Mouse (Mus musculus): ENCODE measurements around the gene Ugcg. TPM values are rescaled to one million over a fixed set of nuclear protein-coding genes. Genes with fewer than 3 reads are reported as not detected.

Gene Ugcg
- polyA plus RNA-seq, 1 experiment = 24.0 TPM

DNA sequence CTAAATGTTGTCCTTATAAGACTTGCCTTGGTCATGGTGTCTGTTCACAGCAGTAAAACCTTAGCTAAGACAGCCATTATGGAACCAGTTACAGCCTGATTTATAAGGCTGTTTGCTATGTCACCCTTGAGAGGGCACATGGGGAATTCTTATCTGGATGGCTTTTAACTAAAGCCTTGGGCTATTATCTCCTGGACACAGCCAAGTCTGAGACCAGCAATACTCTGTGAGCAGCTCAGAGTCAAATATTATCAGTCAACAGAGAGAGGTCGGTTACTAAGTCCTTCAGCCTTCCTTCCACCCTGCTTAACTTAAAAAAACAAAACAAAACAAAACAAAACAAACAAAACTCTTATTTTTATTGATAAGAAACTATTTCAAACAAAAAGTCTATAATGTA lies 58.5 kb downstream of the Ugcg start:
- Histone ChIP-seq H3K27me3 (ENCODE audit: control insufficient read depth, insufficient read depth, insufficient read length) (no peaks in the 10 kb centered on the region), H3K4me2 (ENCODE audit: low read depth) (no peak overlapping the region), H3K36me3 (ENCODE audit: control insufficient read depth, insufficient read depth) (no peaks in the 10 kb centered on the region), H3ac (ENCODE audit: control insufficient read depth, insufficient read length) (no peak overlapping the region), H3K4me3 (no peak overlapping the region), H3K79me2 (ENCODE audit: control insufficient read depth, insufficient read depth) (no peaks in the 10 kb centered on the region)
- TF ChIP-seq REST (IDR thresholded peaks at IDR 0.05; ENCODE audit: insufficient read depth, insufficient read length) = no peak
- TF ChIP-seq E2F4 (IDR thresholded peaks at IDR 0.05; ENCODE audit: insufficient read depth) = no peak
- TF ChIP-seq MAX (IDR thresholded peaks at IDR 0.05; ENCODE audit: low read depth) = no peak
- TF ChIP-seq POLR2A (IDR thresholded peaks at IDR 0.05; ENCODE audit: insufficient read length, low read depth) = no peak
- TF ChIP-seq TCF3 (IDR thresholded peaks at IDR 0.05; ENCODE audit: insufficient read length, low read depth) = no peak
- no peak for TF ChIP-seq USF1 (IDR thresholded peaks at IDR 0.05; ENCODE audit: low read depth)
- no peak for TF ChIP-seq TCF12 (IDR thresholded peaks at IDR 0.05; ENCODE audit: insufficient read depth, poor library complexity, severe bottlenecking)
- TF ChIP-seq MYOG (IDR thresholded peaks at IDR 0.05; ENCODE audit: control insufficient read depth in 1 of 3, insufficient read depth in 1 of 3, insufficient read length in 2 of 3, low read depth in 2 of 3) = no peak
- no peak for TF ChIP-seq POLR2AphosphoS2 (IDR thresholded peaks at IDR 0.05; ENCODE audit: insufficient read length, low read depth)
- no peak for TF ChIP-seq MYOD1 (IDR thresholded peaks at IDR 0.05; ENCODE audit: control insufficient read depth in 1 of 3, insufficient read length in 2 of 3, low read depth in 2 of 3)
- TF ChIP-seq CEBPB (IDR thresholded peaks at IDR 0.05; ENCODE audit: insufficient read depth, poor library complexity, severe bottlenecking) = no peak

DNA sequence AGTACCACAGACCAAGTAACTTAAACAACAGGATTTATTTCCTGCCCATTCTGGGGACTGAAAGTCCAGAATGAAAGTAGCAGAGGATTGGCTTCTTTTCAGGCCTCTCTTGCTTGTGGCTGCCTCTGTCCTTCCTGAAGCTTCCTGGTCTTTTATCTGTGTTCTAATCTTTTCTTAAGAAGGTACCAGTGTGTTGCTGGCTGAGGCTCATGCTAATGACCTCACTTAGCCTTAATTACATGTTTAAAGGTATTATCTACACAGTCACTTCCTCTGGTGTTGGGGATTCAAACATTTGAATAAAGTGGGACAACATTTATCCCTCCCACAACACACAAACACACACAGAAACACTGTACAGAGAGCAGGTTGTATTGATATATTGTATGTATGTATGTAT lies 59.0 kb downstream of the Ugcg start:
- no peak overlapping the region for H3K4me2 ChIP-seq (ENCODE audit: low read depth)
- no peak overlapping the region for H3K4me3 ChIP-seq
- no peaks in the 10 kb centered on the region for H3K36me3 ChIP-seq (ENCODE audit: control insufficient read depth, insufficient read depth)
- no peak for TF ChIP-seq TCF3 (IDR thresholded peaks at IDR 0.05; ENCODE audit: insufficient read length, low read depth)
- TF ChIP-seq MYOD1 (IDR thresholded peaks at IDR 0.05; ENCODE audit: control insufficient read depth in 1 of 3, insufficient read length in 2 of 3, low read depth in 2 of 3) = no peak
- no peak for TF ChIP-seq POLR2AphosphoS2 (IDR thresholded peaks at IDR 0.05; ENCODE audit: insufficient read length, low read depth)
- no peak for TF ChIP-seq POLR2A (IDR thresholded peaks at IDR 0.05; ENCODE audit: insufficient read length, low read depth)
- TF ChIP-seq CEBPB (IDR thresholded peaks at IDR 0.05; ENCODE audit: insufficient read depth, poor library complexity, severe bottlenecking) = no peak
- no peak for TF ChIP-seq SRF (IDR thresholded peaks at IDR 0.05; ENCODE audit: control insufficient read depth, insufficient read length, low read depth)
- no peak for TF ChIP-seq REST (IDR thresholded peaks at IDR 0.05; ENCODE audit: insufficient read depth, insufficient read length)
- no peak for TF ChIP-seq USF1 (IDR thresholded peaks at IDR 0.05; ENCODE audit: low read depth)
- TF ChIP-seq MYOG (IDR thresholded peaks at IDR 0.05; ENCODE audit: control insufficient read depth in 1 of 3, insufficient read depth in 1 of 3, insufficient read length in 2 of 3, low read depth in 2 of 3) = no peak
- TF ChIP-seq MAX (IDR thresholded peaks at IDR 0.05; ENCODE audit: low read depth) = no peak
- no peak for TF ChIP-seq TCF12 (IDR thresholded peaks at IDR 0.05; ENCODE audit: insufficient read depth, poor library complexity, severe bottlenecking)
- TF ChIP-seq E2F4 (IDR thresholded peaks at IDR 0.05; ENCODE audit: insufficient read depth) = no peak
- no peaks in the 10 kb centered on the region for H3K79me2 ChIP-seq (ENCODE audit: control insufficient read depth, insufficient read depth)
- no peaks in the 10 kb centered on the region for H3K27me3 ChIP-seq (ENCODE audit: control insufficient read depth, insufficient read depth, insufficient read length)
- H3ac ChIP-seq (ENCODE audit: control insufficient read depth, insufficient read length) = no peak overlapping the region

DNA sequence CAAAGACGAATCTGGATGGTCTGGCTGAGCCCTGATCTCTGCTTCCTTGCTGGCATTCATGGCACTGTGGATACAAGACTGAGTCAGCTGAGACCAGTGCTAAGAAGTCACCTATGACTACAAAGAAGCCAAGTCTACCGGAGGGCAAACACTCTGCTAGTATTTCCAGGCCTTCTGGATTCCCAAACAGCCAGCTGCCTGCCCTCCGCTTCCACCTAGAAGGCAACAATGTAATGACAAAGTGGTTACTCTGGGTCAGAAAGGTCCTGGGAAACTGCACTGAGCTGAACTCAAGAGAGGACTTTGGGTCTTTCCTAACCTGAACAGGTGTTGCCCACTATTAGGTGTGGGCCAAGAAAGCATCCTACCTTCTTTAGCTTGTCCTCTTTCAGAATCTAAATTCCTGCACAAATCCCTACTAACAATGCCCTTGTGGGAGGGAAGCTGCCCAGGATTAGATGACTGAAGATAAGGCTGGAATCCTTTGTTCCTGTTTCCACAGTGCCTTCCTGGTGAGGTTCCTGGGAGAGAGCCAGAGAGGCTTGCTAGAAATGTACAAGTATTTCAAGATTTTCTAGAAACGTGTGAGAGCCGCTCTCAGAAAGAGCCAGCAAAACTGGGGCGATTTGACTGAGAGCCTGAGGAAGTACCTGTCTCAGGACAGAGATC lies 63.5 kb downstream of the Ugcg start:
- Histone ChIP-seq H3K4me3 (no peak overlapping the region), H3K79me2 (ENCODE audit: control insufficient read depth, insufficient read depth) (no peaks in the 10 kb centered on the region), H3K36me3 (ENCODE audit: control insufficient read depth, insufficient read depth) (no peaks in the 10 kb centered on the region), H3K4me2 (ENCODE audit: low read depth) (no peak overlapping the region), H3ac (ENCODE audit: control insufficient read depth, insufficient read length) (no peak overlapping the region), H3K27me3 (ENCODE audit: control insufficient read depth, insufficient read depth, insufficient read length) (no peaks in the 10 kb centered on the region)
- TF ChIP-seq POLR2A (IDR thresholded peaks at IDR 0.05; ENCODE audit: insufficient read length, low read depth) (no peak), MYOG (IDR thresholded peaks at IDR 0.05; ENCODE audit: control insufficient read depth in 1 of 3, insufficient read depth in 1 of 3, insufficient read length in 2 of 3, low read depth in 2 of 3) (no peak), USF1 (IDR thresholded peaks at IDR 0.05; ENCODE audit: low read depth) (no peak), SRF (IDR thresholded peaks at IDR 0.05; ENCODE audit: control insufficient read depth, insufficient read length, low read depth) (no peak), TCF12 (IDR thresholded peaks at IDR 0.05; ENCODE audit: insufficient read depth, poor library complexity, severe bottlenecking) (no peak), MYOD1 (IDR thresholded peaks at IDR 0.05; ENCODE audit: control insufficient read depth in 1 of 3, insufficient read length in 2 of 3, low read depth in 2 of 3) (no peak), TCF3 (IDR thresholded peaks at IDR 0.05; ENCODE audit: insufficient read length, low read depth) (no peak)

DNA sequence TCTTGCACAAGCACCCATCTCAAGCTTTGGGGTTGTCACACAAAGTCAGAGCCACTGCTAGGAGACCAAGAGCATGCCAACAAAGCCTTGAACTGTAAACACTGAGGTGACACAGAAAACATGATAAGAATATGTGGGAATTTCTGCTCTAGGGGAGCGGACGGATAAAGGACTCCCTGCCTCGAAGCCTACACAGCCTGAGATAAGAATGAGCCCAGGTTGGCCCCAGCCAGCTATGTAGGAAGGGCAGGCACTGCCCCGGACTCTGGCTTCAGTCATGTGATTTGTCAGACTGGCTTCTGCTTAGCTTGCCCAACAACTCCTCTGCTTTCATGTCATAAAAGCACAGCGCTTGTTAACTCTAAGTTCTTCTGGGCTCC lies 64.0 kb downstream of the Ugcg start:
- Histone ChIP-seq H3K4me3 (no peak overlapping the region), H3ac (ENCODE audit: control insufficient read depth, insufficient read length) (no peak overlapping the region), H3K36me3 (ENCODE audit: control insufficient read depth, insufficient read depth) (no peaks in the 10 kb centered on the region), H3K79me2 (ENCODE audit: control insufficient read depth, insufficient read depth) (no peaks in the 10 kb centered on the region), H3K4me2 (ENCODE audit: low read depth) (no peak overlapping the region), H3K27me3 (ENCODE audit: control insufficient read depth, insufficient read depth, insufficient read length) (no peaks in the 10 kb centered on the region)
- TF ChIP-seq MAX (IDR thresholded peaks at IDR 0.05; ENCODE audit: low read depth) (no peak), REST (IDR thresholded peaks at IDR 0.05; ENCODE audit: insufficient read depth, insufficient read length) (no peak), TCF12 (IDR thresholded peaks at IDR 0.05; ENCODE audit: insufficient read depth, poor library complexity, severe bottlenecking) (no peak)

DNA sequence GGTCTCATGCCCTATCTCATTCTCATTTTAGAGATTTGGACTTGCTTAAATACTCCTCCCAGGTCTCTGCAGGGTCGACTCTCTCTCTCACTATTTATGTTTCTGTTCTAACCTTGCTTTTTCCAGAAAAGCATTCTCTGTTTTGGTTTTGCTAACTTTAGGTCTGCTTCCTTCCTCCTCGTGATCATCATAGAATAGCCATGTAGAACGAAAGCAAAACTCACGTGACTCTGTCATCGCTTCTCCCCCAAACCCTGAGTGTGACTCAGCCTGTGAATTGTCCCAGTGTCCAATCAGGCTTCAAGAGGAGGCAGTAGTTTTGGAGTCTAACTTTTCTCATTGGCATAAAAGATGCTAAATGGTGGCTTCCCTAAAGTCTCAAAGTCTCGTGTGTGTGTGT lies 65.3 kb downstream of the Ugcg start:
- Histone ChIP-seq H3K36me3 (ENCODE audit: control insufficient read depth, insufficient read depth) (no peaks in the 10 kb centered on the region), H3K4me2 (ENCODE audit: low read depth) (no peak overlapping the region), H3K79me2 (ENCODE audit: control insufficient read depth, insufficient read depth) (no peaks in the 10 kb centered on the region), H3ac (ENCODE audit: control insufficient read depth, insufficient read length) (no peak overlapping the region), H3K27me3 (ENCODE audit: control insufficient read depth, insufficient read depth, insufficient read length) (no peaks in the 10 kb centered on the region), H3K4me3 (no peak overlapping the region)
- TF ChIP-seq CEBPB (IDR thresholded peaks at IDR 0.05; ENCODE audit: insufficient read depth, poor library complexity, severe bottlenecking) (no peak), TCF12 (IDR thresholded peaks at IDR 0.05; ENCODE audit: insufficient read depth, poor library complexity, severe bottlenecking) (no peak), TCF3 (IDR thresholded peaks at IDR 0.05; ENCODE audit: insufficient read length, low read depth) (no peak), MAX (IDR thresholded peaks at IDR 0.05; ENCODE audit: low read depth) (no peak), E2F4 (IDR thresholded peaks at IDR 0.05; ENCODE audit: insufficient read depth) (no peak), SRF (IDR thresholded peaks at IDR 0.05; ENCODE audit: control insufficient read depth, insufficient read length, low read depth) (no peak), MYOD1 (IDR thresholded peaks at IDR 0.05; ENCODE audit: control insufficient read depth in 1 of 3, insufficient read length in 2 of 3, low read depth in 2 of 3) (no peak), USF1 (IDR thresholded peaks at IDR 0.05; ENCODE audit: low read depth) (no peak), POLR2AphosphoS2 (IDR thresholded peaks at IDR 0.05; ENCODE audit: insufficient read length, low read depth) (no peak)

All from myocyte (in vitro differentiated cells).